13 mouse cellular contexts compared by ENCODE assay signal in genomic region chr4:148204061-148204872, GRCm38 (mm10). TPM values are rescaled to one million over a fixed set of nuclear protein-coding genes. Genes with fewer than 3 reads are reported as not detected.
DNase-seq lines count a peak whose midpoint lies in the region; ATAC-seq and TF ChIP-seq lines count a peak whose summit lies in the region.
"Had no signal": no experiment of that assay in that cellular context is flagged by ENCODE, and none has a peak within 500 bp of the region (broad histone marks: within the 10 kb centered on the region; RNA-seq: fewer than 3 reads in every experiment).

No protein-coding gene starts in this region.

- H3K4me3 ChIP-seq in heart, embryonic 14.5 days (ENCODE audit: control insufficient read depth in 1 of 2, insufficient read depth in 1 of 2, low read depth in 1 of 2, low read length in 2 of 2): no peak overlapping the region
- no peak overlapping the region for H3K4me3 ChIP-seq in bone marrow, adult 2 months (replicated peaks; ENCODE audit: control insufficient read depth, low read depth, low read length)
- no peak overlapping the region for H3K4me3 ChIP-seq in intestine, embryonic 16.5 days (ENCODE audit: low read length)
- H3K4me3 ChIP-seq in midbrain, embryonic 16.5 days (ENCODE audit: low read depth, low read length): no peak overlapping the region
- H3K4me3 ChIP-seq: left cerebral cortex, adult 2 months; lung, embryonic 15.5 days had no signal

- TF ChIP-seq POLR2A in bone marrow, adult 2 months (IDR thresholded peaks at IDR 0.05; ENCODE audit: borderline replicate concordance, control insufficient read depth, low read depth, low read length): no peak

- H3K9me3 ChIP-seq in heart, embryonic 14.5 days (ENCODE audit: control insufficient read depth, low read length): no peaks in the 10 kb centered on the region
- peaks cover 5% of the 10 kb centered on the region; the same call in 1 of the 2 replicates for H3K9me3 ChIP-seq in intestine, embryonic 16.5 days (ENCODE audit: control insufficient read depth, low read length)
- H3K9me3 ChIP-seq in midbrain, embryonic 16.5 days (replicated peaks; ENCODE audit: control insufficient read depth, low read length, poor library complexity, severe bottlenecking): no peaks in the 10 kb centered on the region
- H3K9me3 ChIP-seq: lung, embryonic 15.5 days had no signal

- no peaks in the 10 kb centered on the region; the same call in 1 of the 2 replicates for H3K27me3 ChIP-seq in heart, embryonic 14.5 days (ENCODE audit: control insufficient read depth, insufficient read depth, low read length)
- no peaks in the 10 kb centered on the region; the same call in 1 of the 2 replicates for H3K27me3 ChIP-seq in intestine, embryonic 16.5 days (replicated peaks; ENCODE audit: control insufficient read depth, insufficient read depth, low read length)
- H3K27me3 ChIP-seq in midbrain, embryonic 16.5 days (ENCODE audit: control insufficient read depth, insufficient read depth, low read depth, low read length): no peaks in the 10 kb centered on the region
- H3K27me3 ChIP-seq: lung, embryonic 15.5 days had no signal

- H3K36me3 ChIP-seq in heart, embryonic 14.5 days (ENCODE audit: control insufficient read depth, insufficient read depth, low read length): no peaks in the 10 kb centered on the region
- H3K36me3 ChIP-seq in intestine, embryonic 16.5 days (ENCODE audit: control insufficient read depth, insufficient read depth, low read length): no peaks in the 10 kb centered on the region
- no peaks in the 10 kb centered on the region for H3K36me3 ChIP-seq in midbrain, embryonic 16.5 days (ENCODE audit: control insufficient read depth, insufficient read depth, low read length)
- H3K36me3 ChIP-seq: lung, embryonic 15.5 days had no signal

- no peak overlapping the region for H3K9ac ChIP-seq in heart, embryonic 14.5 days (ENCODE audit: low read length)
- no peak overlapping the region for H3K9ac ChIP-seq in intestine, embryonic 16.5 days (ENCODE audit: low read depth, low read length)
- no peak overlapping the region for H3K9ac ChIP-seq in midbrain, embryonic 16.5 days (ENCODE audit: low read depth, low read length)
- H3K9ac ChIP-seq: lung, embryonic 15.5 days had no signal

- H3K27ac ChIP-seq in heart, embryonic 14.5 days (replicated peaks in 1 of 2; ENCODE audit: control insufficient read depth in 1 of 2, insufficient read depth in 1 of 2, low read depth in 2 of 2, low read length in 2 of 2): no peak overlapping the region
- H3K27ac ChIP-seq in bone marrow, adult 2 months (ENCODE audit: control insufficient read depth, insufficient read depth, low read depth, low read length, poor library complexity): peak overlapping the region; percentile 56
- H3K27ac ChIP-seq in intestine, embryonic 16.5 days (ENCODE audit: low read length): no peak overlapping the region
- H3K27ac ChIP-seq in midbrain, embryonic 16.5 days (ENCODE audit: low read length): no peak overlapping the region; the same call in 1 of the 2 replicates
- H3K27ac ChIP-seq: left cerebral cortex, adult 2 months; lung, embryonic 15.5 days had no signal

- WGBS in heart, embryonic 14.5 days: 45% methylated on average over 15 of the region's 15 CpGs
- 58% methylated on average over 15 of the region's 15 CpGs for WGBS in bone marrow, adult 2 months
- 67% methylated on average over 15 of the region's 15 CpGs for WGBS in intestine, embryonic 16.5 days
- WGBS in midbrain, embryonic 16.5 days: 38% methylated on average over 15 of the region's 15 CpGs

- 0 out of 2 replicates have a peak, but pooled peaks have one; percentile 47 for ATAC-seq in heart, embryonic 14.5 days (ENCODE audit: insufficient number of reproducible peaks, insufficient read depth, low FRiP score, low read depth)
- ATAC-seq in intestine, embryonic 16.5 days: peak; percentile 74
- ATAC-seq in midbrain, embryonic 16.5 days: 0 out of 2 replicates have a peak, but pooled peaks have one; percentile 34
- ATAC-seq: CD4-positive, CD25-positive, alpha-beta regulatory T cell, adult 4 months had no signal

- no peaks in the 10 kb centered on the region for H3K4me1 ChIP-seq in heart, embryonic 14.5 days (ENCODE audit: control insufficient read depth in 2 of 2, insufficient read depth in 2 of 2, low read length in 2 of 2)
- no peaks in the 10 kb centered on the region for H3K4me1 ChIP-seq in bone marrow, adult 2 months (ENCODE audit: control insufficient read depth, insufficient read depth, low read length)
- no peaks in the 10 kb centered on the region for H3K4me1 ChIP-seq in intestine, embryonic 16.5 days (ENCODE audit: control insufficient read depth, insufficient read depth, low read length)
- peaks cover 8% of the 10 kb centered on the region for H3K4me1 ChIP-seq in midbrain, embryonic 16.5 days (ENCODE audit: control insufficient read depth, insufficient read depth, low read length)
- H3K4me1 ChIP-seq: lung, embryonic 15.5 days had no signal

- H3K4me2 ChIP-seq in heart, embryonic 14.5 days (ENCODE audit: low read length): no peak overlapping the region
- H3K4me2 ChIP-seq in intestine, embryonic 16.5 days (ENCODE audit: low read depth, low read length): no peak overlapping the region
- no peak overlapping the region for H3K4me2 ChIP-seq in midbrain, embryonic 16.5 days (ENCODE audit: low read length)
- H3K4me2 ChIP-seq: lung, embryonic 15.5 days had no signal

- TF ChIP-seq CTCF in bone marrow, adult 2 months (IDR thresholded peaks at IDR 0.05; ENCODE audit: control insufficient read depth, insufficient read depth, low read length): no peak

- no peak for DNase-seq in heart, adult 9 months (ENCODE audit: low spot score in 2 of 2)
- no peak for DNase-seq in thymus, postnatal 10 days (ENCODE audit: low spot score in 2 of 2)
- DNase-seq in kidney, adult 11 months: no peak
- DNase-seq in thymus, postnatal 4 days: no peak
- DNase-seq: cerebellum, adult 9-11 months; kidney, adult 8-10 months had no signal

RNA-seq across cellular contexts. Expression of gene Fbxo2, which starts 43.8 kb away (rescaled TPM):
- polyA plus RNA-seq in heart, embryonic 14.5 days (2014; fragmentation: Nextera tagmentation; extraction: Ambion mirVana): 0.15 TPM in 1 of 2 replicates, not detected in the other
- polyA plus RNA-seq in bone marrow, adult 2 months (2011; ENCODE audit: insufficient read depth, insufficient read length, low replicate concordance, missing spikeins): not detected in 2 replicates
- 0.34 and 0.64 TPM in 2 replicates for polyA plus RNA-seq in intestine, embryonic 16.5 days (2015; fragmentation: Nextera tagmentation; extraction: Ambion mirVana)
- 5.6 and 9.4 TPM in 2 replicates for polyA plus RNA-seq in midbrain, embryonic 16.5 days (2015; fragmentation: Nextera tagmentation; extraction: Ambion mirVana)
- polyA plus RNA-seq: CD4-positive, CD25-positive, alpha-beta regulatory T cell, adult 4 months had no signal

RNA-seq across cellular contexts. Expression of gene Fbxo44, which starts 44.0 kb away (rescaled TPM):
- polyA plus RNA-seq in heart, embryonic 14.5 days (2014; fragmentation: Nextera tagmentation; extraction: Ambion mirVana): 28.3 and 31.2 TPM in 2 replicates
- polyA plus RNA-seq in bone marrow, adult 2 months (2011; ENCODE audit: insufficient read depth, insufficient read length, low replicate concordance, missing spikeins): 1.7 TPM in 1 of 2 replicates, not detected in the other
- polyA plus RNA-seq in intestine, embryonic 16.5 days (2015; fragmentation: Nextera tagmentation; extraction: Ambion mirVana): 6.8 and 7.3 TPM in 2 replicates
- 90.1 and 102 TPM in 2 replicates for polyA plus RNA-seq in midbrain, embryonic 16.5 days (2015; fragmentation: Nextera tagmentation; extraction: Ambion mirVana)

RNA-seq across cellular contexts. Expression of gene Fbxo6, which starts 52.3 kb away (rescaled TPM):
- polyA plus RNA-seq in heart, embryonic 14.5 days (2014; fragmentation: Nextera tagmentation; extraction: Ambion mirVana): 18.5 and 18.8 TPM in 2 replicates
- 3.4 and 11.2 TPM in 2 replicates for polyA plus RNA-seq in bone marrow, adult 2 months (2011; ENCODE audit: insufficient read depth, insufficient read length, low replicate concordance, missing spikeins)
- polyA plus RNA-seq in intestine, embryonic 16.5 days (2015; fragmentation: Nextera tagmentation; extraction: Ambion mirVana): 22.7 and 23.8 TPM in 2 replicates
- polyA plus RNA-seq in midbrain, embryonic 16.5 days (2015; fragmentation: Nextera tagmentation; extraction: Ambion mirVana): 18.5 and 23.8 TPM in 2 replicates
